Mouse (Mus musculus) skeletal muscle tissue, adult 2 months (tissue): ENCODE data around the gene Gm42674.

Experiments used
- DNase-seq: peaks from one replicate; pipeline ENCODE4 v3.0.0-alpha.2; 2012; ENCODE audit warnings: low read depth, low spot score

Gene Gm42674

DNA sequence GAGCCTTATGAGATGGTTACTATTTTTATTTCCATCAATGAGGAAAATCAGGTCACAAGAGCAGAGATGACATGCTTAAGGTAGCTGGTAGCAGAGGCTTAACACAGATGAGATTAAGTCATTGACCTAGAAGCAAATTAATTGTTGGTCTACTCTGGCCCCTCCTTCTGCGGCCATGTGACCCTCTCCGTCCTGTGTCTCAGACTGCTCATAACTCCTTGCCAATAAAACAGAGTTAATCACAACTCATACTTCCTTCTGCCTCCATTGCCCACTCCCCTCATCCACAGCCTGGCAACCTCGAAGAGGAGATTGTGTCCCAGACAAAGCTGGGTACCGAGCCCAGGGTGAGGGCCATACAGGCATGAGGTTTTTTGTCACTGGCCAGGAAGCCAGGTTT, 3.5 kb upstream of the Gm42674 start:
- DNase-seq = no peak

DNA sequence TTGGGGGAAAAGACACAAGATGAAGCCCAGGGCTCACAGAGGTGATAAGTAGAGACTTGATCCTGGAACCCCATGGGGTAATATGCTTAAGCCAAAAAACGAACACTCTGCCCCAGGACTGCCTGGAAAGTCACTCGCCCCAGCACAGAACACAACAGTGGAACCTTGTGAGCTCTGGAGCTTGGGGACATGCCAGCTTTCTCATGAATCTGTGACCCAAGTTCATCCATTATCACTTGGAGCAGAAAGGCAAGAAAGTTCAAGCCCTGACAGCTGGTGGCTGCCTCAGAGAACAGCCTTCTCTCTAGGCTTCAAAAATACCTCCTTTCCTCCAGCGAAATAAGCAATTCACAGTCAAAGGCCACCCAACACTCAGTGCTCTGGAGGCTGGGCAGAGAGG, 2.3 kb upstream of the Gm42674 start:
- no peak for DNase-seq

DNA sequence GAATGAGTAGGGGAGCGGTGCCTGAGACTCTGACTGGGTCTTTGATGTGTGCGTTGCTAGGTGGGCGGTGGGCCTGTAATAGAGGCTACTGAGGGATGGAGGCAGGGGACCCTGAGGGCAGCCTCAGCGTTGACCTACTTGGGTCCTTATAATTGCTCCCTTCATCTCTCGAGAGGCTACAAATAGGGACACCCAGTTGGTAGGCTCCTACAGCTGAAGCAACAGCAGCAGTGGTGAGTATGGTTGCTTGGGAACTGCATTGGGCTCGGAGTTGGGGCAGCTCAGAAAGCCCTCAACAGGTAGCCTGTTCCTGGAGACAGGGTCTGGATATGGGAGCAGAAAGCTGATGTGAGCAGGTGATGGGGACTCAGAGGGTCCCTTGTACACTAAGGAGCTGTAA, 1.7 kb upstream of the Gm42674 start:
- no peak for DNase-seq

DNA sequence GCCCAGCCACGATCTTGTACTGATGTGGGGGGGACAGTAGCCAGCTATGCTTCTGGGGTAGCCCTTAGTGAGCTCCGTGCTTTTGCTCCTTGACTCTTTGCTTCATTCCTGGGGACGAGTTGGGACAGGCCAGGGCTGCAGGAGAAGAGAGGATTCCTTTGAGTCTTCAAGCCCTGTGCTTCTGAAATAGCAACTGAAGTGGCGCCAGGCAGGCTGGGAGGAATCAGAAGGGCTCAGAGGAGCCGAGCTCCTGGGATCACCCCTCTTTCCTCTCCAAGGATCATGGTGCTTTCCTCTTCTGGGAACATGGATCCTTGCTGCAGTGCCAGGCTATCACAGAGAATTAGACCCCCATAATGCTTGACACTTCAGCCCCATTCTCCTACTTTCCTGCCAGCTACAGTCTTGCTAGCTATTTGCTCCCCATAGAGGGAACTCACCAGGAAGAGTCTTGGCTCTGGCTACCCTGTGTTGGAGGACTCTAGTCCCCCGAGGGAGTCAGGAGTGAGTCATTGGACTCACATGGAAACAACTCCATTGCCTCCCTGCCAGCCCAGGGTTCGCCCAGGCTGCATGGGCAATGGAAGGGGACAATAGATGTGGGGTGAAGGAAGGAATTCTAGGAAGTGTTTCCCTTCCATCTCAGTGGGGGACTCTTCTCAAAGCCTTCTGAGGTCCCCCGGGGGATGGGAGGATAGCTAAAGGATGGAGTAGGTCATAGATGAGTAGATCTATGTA, 1.1 kb upstream of the Gm42674 start:
- DNase-seq = peak; percentile 63

DNA sequence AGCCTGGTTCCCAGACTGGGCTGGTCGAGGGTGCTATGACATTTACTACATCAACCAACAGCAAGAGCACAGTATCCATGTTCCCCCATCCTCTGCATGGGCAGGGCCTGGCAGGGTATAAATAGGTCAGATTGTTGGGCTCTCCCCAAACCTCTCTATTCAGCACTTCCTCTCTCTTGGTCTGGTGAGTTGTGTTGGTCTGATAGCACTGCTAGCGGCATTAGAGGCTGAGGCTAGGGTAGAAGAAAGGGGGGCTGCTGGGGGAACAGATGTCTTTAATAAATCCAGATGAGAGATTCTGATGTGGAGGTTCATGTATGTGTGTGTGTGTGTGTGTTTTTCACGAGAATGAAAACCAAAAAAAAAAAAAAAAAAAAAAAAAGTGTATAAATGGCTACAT, 1.9 kb downstream of the Gm42674 start, which contains the start of gene S100a4:
S100a4 (plus strand) TSS at position 149 of the 400 bp plus-strand sequence.
- DNase-seq = no peak

DNA sequence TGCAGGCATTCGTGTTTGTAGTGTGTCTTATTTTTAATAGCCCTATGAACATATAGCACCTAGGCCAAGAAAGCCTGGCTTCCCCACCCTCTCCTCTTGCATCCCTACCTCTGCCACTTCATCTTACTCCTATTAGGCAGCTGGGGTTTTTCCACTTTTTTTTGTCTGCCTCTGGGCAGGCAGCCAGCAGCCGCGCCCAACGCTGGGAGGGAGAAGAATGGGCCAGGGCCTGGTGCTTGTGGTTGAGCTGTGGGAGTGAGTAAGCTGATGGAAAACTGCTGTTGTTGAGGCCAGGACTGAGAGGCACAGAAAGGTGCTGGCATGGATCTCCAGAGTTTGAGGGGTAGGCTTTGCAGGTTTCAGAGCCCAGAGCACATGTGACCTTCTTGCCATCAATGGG, 2.7 kb downstream of the Gm42674 start:
- DNase-seq = peak; percentile 84

DNA sequence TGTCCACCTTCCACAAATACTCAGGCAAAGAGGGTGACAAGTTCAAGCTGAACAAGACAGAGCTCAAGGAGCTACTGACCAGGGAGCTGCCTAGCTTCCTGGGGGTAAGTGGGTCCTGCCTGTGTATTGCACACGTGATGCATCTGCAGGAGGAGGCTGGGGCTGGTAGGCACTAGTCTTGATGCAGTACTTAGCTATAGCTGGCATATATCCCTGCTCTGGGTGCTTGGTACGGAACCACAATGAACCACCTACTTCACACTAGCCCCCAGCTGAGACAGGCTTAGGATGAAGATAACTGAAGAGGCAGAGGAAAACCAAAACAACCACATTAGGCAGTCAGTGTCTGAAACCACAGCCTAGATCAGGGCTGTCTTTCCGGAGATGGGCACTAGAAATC, 3.3 kb downstream of the Gm42674 start:
- no peak for DNase-seq

DNA sequence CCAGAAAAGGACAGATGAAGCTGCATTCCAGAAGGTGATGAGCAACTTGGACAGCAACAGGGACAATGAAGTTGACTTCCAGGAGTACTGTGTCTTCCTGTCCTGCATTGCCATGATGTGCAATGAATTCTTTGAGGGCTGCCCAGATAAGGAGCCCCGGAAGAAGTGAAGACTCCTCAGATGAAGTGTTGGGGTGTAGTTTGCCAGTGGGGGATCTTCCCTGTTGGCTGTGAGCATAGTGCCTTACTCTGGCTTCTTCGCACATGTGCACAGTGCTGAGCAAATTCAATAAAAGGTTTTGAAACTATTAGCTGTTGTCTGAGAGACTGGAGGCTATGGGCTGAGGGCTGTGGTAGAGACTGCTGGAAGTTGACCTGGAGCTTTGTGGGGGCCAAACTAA, 4.0 kb downstream of the Gm42674 start:
- DNase-seq = no peak

DNA sequence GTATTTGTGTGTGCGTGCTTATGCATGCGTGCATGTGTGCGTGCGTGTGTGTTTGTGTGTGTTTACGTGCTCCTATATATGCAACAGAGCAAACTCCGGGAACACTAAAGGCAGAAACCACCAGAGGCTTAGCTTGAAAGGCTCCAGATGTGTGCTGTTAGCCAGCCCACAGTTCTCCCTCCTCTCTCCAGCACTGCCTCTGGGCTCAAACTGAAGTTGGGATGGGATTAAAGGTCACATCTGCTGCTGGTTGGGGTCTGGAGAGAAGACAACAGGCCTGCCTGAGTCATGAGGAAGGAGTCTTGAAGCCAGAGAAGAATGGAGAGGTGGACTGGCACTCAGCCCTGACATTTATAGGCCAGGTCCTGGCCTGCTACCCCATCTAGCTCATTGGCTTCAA, 4.5 kb downstream of the Gm42674 start:
- DNase-seq = peak; percentile 79

DNA sequence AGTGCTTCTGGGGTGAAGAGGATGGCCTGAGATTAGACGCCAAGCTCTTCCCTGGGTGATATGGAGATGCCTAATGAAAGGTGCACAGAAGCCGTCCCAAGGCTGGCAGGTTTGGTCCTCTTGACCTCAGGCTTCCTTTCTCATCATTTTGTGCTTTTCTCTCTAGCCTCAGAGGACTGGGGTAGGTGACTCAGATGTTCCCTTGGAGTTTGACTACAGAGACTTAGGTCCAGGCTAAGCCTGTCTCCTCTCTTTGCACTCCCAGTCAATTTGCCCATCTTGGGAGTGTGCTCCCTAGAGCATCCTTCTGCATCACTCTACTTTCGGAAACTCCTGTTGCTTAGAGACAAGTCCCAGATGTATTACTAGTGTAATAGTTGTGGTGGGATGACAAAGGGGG, 5.7 kb downstream of the Gm42674 start:
- DNase-seq = no peak

DNA sequence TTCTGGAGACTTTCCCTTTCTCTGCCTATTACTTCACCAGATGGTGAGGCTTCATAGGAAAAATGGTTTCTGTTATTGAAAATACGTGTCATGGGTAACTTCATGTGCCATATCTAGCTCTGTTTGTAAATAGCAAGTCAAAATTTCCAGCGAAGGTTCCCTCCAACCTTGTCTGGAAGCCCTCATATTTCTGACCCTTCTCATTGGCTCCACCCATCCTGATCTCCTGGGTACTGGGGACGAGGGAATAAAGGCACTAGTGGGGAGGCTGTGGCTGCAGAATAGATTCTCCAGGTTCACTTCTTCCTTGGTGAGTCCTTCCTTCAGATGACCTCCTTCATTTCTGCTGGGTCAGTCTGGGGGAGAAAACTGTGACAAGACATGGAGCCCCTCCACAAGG, 6.5 kb downstream of the Gm42674 start, which contains the start of gene S100a5:
S100a5 (plus strand) TSS at position 301 of the 400 bp plus-strand sequence.
- no peak for DNase-seq

DNA sequence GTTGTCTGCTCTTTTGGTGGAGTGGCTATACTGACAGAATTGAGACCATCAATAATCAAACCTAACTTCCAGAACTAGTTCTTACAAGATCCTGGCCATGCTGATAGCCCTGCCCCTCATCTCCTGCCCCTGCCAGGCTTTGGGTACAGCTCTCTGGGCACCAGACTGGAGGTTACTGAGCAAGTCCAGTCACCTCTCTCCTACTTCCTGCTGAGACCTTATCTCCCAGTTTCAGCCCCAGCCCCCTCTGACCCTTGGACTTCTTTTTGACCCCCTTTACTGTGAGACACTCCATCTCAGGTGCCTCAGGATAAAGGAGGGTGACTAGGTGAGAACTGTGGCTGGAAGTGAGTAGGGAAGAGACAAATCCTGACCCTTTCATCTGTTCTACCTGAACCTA, 7.4 kb downstream of the Gm42674 start:
- no peak for DNase-seq

DNA sequence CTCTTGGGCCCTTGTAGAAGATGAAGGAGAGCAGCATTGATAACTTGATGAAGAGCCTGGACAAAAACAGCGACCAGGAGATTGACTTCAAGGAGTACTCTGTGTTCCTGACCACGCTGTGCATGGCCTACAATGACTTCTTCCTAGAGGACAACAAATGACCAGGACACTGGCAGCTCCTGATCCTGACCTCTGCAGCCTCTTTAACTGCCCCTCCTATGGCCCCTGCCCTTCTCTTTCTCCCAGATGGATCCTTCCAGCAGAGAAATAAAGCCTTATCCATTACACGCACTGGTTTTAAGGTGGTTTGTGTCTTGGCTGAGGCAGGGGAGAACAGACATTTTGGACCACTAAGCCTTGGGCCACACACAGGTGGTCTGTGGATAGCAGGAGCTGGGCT, 9.8 kb downstream of the Gm42674 start:
- no peak for DNase-seq

DNA sequence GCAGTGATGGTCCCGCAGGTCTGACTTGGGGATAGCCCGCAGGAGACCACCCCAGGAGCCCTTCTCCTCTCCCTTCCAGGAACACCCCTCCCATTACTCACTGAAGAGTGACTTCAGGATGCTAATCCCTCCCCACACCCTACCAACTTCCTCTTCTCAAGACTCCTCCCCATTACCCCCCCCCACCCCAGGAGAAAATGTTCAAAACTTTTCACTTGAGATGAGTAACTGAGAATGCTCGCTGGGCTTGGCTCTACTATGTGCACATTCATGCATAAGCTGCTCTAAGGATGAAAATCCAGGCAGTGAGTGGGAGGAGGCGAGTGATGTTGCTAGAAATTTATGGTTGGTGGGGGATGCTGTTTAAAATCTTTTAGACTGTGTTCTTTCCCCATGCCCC, 10.4 kb downstream of the Gm42674 start:
- DNase-seq = peak; percentile 59

DNA sequence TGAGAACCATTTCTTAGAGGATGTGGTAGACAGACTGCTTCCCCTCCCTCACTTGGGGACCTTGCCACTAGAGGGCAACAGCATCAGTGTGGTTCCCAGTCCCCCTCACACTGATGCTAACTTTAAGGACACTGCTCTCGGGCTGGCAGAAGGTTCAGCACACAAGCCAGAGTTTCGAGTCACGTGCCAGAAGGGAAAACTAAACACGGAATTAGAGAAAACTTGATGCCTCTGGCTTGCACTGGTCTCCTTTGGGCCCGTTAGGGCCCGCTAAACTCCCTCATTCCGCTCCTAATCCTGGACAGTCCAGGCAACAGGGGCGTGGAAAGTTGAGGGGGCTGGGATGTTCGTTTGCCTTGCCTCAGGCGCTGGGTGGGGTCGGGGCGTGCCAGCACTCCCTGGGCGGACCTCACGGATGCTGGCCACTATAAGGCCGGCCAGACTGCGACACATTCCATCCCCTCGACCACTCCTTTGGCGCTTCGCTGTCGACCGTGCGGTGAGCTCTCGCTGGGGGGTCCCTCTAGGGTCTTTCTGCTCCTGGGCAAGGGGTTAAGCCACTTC, 11.1 kb downstream of the Gm42674 start, which contains the start of gene S100a6:
S100a6 (plus strand) TSS at position 155 of the 564 bp plus-strand sequence.
- DNase-seq = peak; percentile 86

DNA sequence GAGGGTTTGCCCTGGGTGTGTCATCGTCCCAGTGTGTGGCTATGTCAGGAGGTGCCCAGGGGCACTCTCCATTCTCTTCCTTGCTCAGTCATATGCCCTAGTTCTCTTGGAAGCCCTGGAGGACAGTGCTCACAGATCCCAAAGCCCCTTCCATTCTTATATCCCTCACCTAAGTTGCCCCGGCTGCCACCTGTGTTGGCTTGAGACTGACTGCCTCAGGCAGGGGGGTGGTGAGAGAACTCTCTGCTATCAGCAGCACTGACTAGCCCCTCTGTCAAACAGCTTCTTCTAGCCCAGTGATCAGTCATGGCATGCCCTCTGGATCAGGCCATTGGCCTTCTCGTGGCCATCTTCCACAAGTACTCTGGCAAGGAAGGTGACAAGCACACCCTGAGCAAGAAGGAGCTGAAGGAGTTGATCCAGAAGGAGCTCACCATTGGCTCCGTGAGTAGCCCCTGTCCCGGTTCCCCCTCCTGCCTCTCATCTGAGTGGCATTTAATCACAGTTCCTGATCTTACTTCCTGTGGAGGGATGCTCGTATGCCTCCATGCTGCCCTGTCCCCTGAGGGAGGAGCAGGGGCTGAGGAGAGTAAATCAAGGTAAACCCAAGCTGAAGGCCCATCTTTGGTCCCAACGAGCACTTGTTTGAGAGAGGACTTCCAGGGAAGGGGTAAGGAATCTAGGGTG, 11.9 kb downstream of the Gm42674 start:
- DNase-seq = no peak

DNA sequence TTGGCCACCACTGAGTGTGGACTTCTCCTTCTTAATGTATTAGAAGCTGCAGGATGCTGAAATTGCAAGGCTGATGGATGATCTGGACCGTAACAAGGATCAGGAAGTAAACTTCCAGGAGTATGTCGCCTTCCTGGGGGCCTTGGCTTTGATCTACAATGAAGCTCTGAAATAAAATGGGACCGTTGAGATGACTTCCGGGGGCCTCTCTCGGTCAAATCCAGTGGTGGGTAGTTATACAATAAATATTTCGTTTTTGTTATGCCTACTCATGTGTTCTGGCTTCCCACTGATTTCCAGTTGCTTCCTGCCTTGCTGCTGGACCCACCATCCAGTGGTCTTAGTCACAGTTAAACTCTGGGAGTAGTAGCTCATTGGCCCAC, 12.4 kb downstream of the Gm42674 start:
- DNase-seq = no peak

DNA sequence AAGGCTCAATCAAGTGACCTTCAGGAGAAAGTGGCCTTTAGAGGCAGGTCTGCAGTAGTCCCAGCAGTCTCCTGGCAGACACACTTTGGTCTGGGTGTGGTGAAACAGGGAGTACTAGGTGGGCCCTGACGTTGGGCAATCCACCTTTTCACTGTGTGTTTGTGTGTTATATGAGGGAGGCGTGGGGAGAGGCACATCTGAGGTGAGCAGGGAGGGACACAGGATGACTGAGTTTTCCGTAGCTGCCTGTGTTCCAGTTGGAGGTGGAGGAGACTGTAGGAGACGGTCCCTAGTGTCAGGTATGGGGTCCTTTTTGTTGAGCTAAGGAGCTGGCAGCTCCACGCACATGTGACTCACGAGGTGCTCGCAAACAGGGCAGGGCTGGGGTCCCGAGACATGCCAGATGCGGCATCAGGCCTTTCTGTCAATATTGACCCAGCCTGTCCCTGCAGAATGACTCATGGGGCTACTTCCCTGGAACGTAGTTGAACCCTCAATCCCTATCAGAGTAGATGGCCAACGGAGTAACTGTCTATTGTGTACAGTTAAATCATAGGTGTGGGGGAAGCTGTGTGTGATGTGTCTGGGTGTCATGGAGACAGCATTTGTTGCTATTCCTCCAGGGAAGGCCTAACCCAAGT, 13.0 kb downstream of the Gm42674 start:
- DNase-seq = no peak

DNA sequence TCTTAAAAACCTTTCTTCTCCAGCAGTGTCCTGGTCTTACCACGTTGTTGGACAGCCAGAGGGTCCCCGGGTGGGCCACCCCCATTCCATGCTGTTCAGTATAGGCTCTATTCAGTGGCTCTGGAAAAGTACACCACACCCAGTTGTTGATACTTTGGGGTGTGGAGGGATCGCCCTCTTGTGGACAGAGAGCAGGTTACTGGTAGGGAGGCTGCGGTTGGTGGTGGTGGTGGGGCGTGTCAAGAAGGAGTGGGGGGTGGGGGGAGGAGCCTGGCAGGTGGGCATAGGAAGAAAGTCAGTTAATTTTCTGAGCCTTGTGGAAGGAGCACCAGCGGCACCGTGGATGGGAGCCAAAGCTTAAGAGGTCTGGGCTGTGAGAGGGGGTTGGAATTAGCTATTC, 13.7 kb downstream of the Gm42674 start:
- peak; percentile 70 for DNase-seq

DNA sequence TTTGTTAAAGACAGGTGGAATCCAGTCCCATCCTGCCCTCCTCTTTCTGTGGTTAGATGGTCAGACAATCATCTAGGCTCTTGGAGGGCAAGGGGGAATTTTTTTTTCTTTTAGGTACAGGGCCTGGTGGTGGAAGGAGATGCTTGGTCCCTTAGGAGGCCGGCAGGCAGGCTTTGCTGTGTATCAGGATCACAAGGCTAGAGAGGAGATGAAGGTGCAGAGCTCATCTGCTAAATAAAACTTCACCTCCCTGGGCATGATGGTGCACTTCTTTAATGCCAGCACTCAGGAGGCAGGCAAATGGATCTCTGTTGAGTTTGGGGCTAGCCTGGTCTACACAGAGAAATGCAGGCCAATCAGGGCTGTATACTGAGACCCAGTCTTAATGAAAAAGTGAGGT, 14.2 kb downstream of the Gm42674 start:
- DNase-seq = no peak

DNA sequence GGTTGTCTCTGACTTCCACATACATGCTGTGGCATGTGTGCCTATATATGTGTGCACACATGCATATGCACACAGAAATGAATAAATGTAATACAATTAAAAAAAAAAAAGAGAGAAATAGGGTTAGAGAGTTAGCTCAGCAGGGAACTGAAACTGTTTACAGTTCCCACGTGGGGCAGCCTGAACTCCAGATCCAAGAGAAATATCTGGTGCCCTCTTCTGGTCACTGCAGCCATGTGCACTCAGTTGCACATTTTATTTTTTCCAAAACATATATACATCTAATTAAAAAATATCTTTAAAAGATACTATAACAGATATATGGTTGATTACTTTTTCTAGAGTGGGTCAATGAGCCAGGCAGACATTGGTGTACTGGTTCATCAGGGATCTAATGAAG, 15.9 kb downstream of the Gm42674 start:
- DNase-seq = no peak

DNA sequence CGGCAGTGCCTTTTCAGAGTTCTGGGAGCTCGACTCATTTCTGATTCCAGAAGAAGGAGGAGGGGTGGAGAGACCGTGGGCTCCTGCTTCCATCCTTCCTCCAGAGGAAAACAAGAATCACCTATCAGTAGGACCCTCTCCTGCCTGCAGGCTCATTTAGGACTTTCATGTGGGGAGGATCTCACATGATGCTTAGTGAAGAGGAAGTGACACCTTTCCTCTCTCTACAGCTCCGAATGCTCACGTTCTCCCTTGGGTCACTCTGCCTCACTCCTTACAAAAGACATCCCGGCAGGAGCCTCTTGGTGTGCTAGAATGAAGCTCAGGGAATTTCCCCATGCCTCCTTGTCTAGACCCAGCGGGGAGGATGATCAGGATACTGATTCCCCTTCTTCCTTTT, 19.8 kb downstream of the Gm42674 start:
- DNase-seq = no peak
